Mouse (Mus musculus): ENCODE results near the gene Atg2a. TPM values are rescaled to one million over a fixed set of nuclear protein-coding genes. Genes with fewer than 3 reads are reported as not detected.

Atg2a gene
- total and polyA plus RNA-seq, 3 experiments, result 2.8 to 13.9 (median 9.5) TPM

DNA sequence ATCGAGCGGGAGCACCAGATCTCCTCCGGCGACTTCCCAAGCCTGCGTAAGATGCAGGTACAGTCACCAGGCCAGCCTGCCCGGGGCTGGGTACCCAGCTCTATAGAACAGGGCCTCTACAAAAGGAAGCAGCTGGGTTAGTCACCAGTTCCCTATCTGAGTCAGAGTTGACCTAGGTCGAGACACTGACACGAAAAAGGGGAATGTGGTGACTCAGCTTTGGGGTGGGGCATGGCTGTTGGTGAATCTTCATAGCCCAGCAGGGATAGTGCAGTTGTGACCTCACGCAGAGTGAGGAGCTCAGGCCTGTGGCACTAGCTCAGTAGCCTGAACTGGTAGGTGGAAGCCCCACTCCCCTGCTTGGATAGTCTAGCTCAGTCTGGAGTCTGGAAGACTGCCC lies 56.2 kb downstream of the Atg2a start:
- in situ Hi-C loops (cut with MboI; ENCODE audit: low pct_ligation_motif_present, low pct_unique_long_range_greater_than_20kb, low sequenced_read_pairs), result no loop called here
- H3K4me2 ChIP-seq (ENCODE audit: insufficient read depth, low read depth, poor library complexity, severe bottlenecking), result peak overlapping the region; percentile 91
- no peaks in the 10 kb centered on the region for H3K9me3 ChIP-seq (replicated peaks; ENCODE audit: low read length)
- peak overlapping the region; percentile 65 for H3K9ac ChIP-seq (ENCODE audit: insufficient read depth, low read depth)
- H3K4me1 ChIP-seq (ENCODE audit: control insufficient read depth in 1 of 2, insufficient read depth in 2 of 2), result peaks cover 75 to 97% of the 10 kb centered on the region in 2 experiments
- H3K27me3 ChIP-seq (replicated peaks), result no peaks in the 10 kb centered on the region
- peak overlapping the region; percentile 99 for H3K27ac ChIP-seq (ENCODE audit: insufficient read depth, low read depth)
- H3K79me2 ChIP-seq (replicated peaks; ENCODE audit: control insufficient read depth, extremely low read depth, insufficient read depth, poor library complexity, severe bottlenecking), result peaks cover 52% of the 10 kb centered on the region
- dilution Hi-C loops (cut with MboI; ENCODE audit: extremely low pct_ligation_motif_present, extremely low pct_unique_long_range_greater_than_20kb, low sequenced_read_pairs), result no loop called here
- no peak; the same call in 1 of the 2 replicates for TF ChIP-seq RAD21 (IDR thresholded peaks at IDR 0.05; ENCODE audit: low read depth, low read length)
- TF ChIP-seq MAFK (IDR thresholded peaks at IDR 0.05; ENCODE audit: insufficient replicate concordance, low read length), result peak; percentile 96
- peak; percentile 92 for TF ChIP-seq MEF2A (IDR thresholded peaks at IDR 0.05; ENCODE audit: borderline replicate concordance, low read depth, low read length)
- peak; percentile 98 for TF ChIP-seq JUN (IDR thresholded peaks at IDR 0.05; ENCODE audit: insufficient read depth, low read depth, low read length)
- TF ChIP-seq IRF4 (IDR thresholded peaks at IDR 0.05; ENCODE audit: low read depth, low read length), result peak; percentile 100
- peak; percentile 98 for TF ChIP-seq JUND (conservative IDR thresholded peaks at IDR 0.05; ENCODE audit: low read depth, low read length)
- TF ChIP-seq NRF1 (IDR thresholded peaks at IDR 0.05; ENCODE audit: low read depth, low read length), result peak; percentile 46
- TF ChIP-seq EP300 (IDR thresholded peaks at IDR 0.05; ENCODE audit: low read length), result peak; percentile 99
- peak; percentile 99 for TF ChIP-seq TCF12 (IDR thresholded peaks at IDR 0.05; ENCODE audit: low read depth, low read length)
- TF ChIP-seq PAX5 (IDR thresholded peaks at IDR 0.05; ENCODE audit: low read length), result no peak
- TF ChIP-seq POLR2A (IDR thresholded peaks at IDR 0.05; ENCODE audit: low read depth, low read length), result peak; percentile 85
- TF ChIP-seq ELF1 (IDR thresholded peaks at IDR 0.05; ENCODE audit: low read depth, low read length), result 0 out of 2 replicates have a peak, but pooled peaks have one; percentile 34
- TF ChIP-seq ETS1 (conservative IDR thresholded peaks at IDR 0.05; ENCODE audit: low read depth, low read length), result peak; percentile 100
- TF ChIP-seq GABPA (IDR thresholded peaks at IDR 0.05; ENCODE audit: insufficient replicate concordance, low read depth, low read length), result no peak
- TF ChIP-seq SIN3A (IDR thresholded peaks at IDR 0.05; ENCODE audit: low read length), result peak; percentile 99
- TF ChIP-seq CHD2 (IDR thresholded peaks at IDR 0.05; ENCODE audit: low read length), result peak; percentile 85
- no peak for TF ChIP-seq USF1 (IDR thresholded peaks at IDR 0.05; ENCODE audit: low read depth, low read length)
- peak; percentile 74; the same call in 1 of the 2 replicates for TF ChIP-seq MAZ (IDR thresholded peaks at IDR 0.05; ENCODE audit: low read depth, low read length)
- peak; percentile 86; the same call in 1 of the 2 replicates for TF ChIP-seq MYC (IDR thresholded peaks at IDR 0.05; ENCODE audit: low read depth, low read length)
- no peak for TF ChIP-seq HCFC1 (IDR thresholded peaks at IDR 0.05; ENCODE audit: low read depth, low read length)
- TF ChIP-seq TBP (conservative IDR thresholded peaks at IDR 0.05; ENCODE audit: low read depth, low read length), result peak; percentile 91
- peak; percentile 59; the same call in 1 of the 2 replicates for TF ChIP-seq MXI1 (IDR thresholded peaks at IDR 0.05; ENCODE audit: low read depth, low read length)
- TF ChIP-seq RCOR1 (conservative IDR thresholded peaks at IDR 0.05; ENCODE audit: low read depth, low read length), result peak; percentile 39; the same call in 1 of the 2 replicates
- TF ChIP-seq BHLHE40 (IDR thresholded peaks at IDR 0.05; ENCODE audit: low read depth, low read length), result peak; percentile 94
- TF ChIP-seq USF2 (conservative IDR thresholded peaks at IDR 0.05; ENCODE audit: low read depth, low read length), result no peak
- peak; percentile 76; the same call in 1 of the 2 replicates for TF ChIP-seq UBTF (IDR thresholded peaks at IDR 0.05; ENCODE audit: low read depth, low read length)
- DNase-seq (ENCODE audit: extremely low read depth), result peak; percentile 96
- H3K4me3 ChIP-seq (replicated peaks in 1 of 3; ENCODE audit: low read depth in 2 of 3, low read length in 2 of 3, poor library complexity in 1 of 3), result peak overlapping the region in 2 of 3 experiments; percentile 23 to 53
- H3K36me3 ChIP-seq (replicated peaks in 1 of 2; ENCODE audit: control insufficient read depth in 1 of 2, insufficient read depth in 1 of 2, low read length in 1 of 2), result peaks cover 74 to 89% of the 10 kb centered on the region in 2 experiments
